Comparison of ENCODE assay signal across 1 mouse cellular context in the genomic region with DNA sequence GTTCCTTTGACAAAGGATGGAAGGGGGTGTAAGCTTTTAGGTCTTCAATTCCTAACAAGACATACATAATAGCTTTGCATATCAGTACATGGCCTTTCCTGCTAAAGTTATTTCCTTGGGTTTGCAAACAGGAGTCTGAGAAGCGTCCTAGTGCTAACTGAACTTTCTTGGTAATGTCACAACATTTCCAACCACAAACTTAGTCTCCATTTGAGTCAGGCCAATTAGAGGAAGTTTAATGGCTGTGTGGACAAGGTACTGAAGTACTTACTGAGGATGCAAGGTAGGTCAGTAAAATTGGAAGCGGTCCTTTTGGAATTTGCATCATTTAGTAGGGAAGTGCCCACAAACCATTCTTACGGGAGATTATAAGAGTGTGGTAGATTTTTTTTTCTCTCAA.
A peak's percentile ranks its signal among the peaks of the same experiment; 100 is the strongest.
TF ChIP-seq lines count a peak whose summit lies in the region.

No protein-coding gene starts in this region.

TF ChIP-seq in CH12.LX, 34 proteins besides CTCF, POLR2A, EP300 and RAD21 (continued from another document):
- TF ChIP-seq USF1 (IDR thresholded peaks at IDR 0.05; ENCODE audit: low read depth, low read length) (no peak), JUN (IDR thresholded peaks at IDR 0.05; ENCODE audit: insufficient read depth, low read depth, low read length) (peak; percentile 84), TCF12 (IDR thresholded peaks at IDR 0.05; ENCODE audit: low read depth, low read length) (no peak; the same call in 1 of the 2 replicates), MEF2A (IDR thresholded peaks at IDR 0.05; ENCODE audit: borderline replicate concordance, low read depth, low read length) (0 out of 2 replicates have a peak, but pooled peaks have one; percentile 46), CHD1 (IDR thresholded peaks at IDR 0.05; ENCODE audit: low read depth, low read length) (no peak), E2F4 (IDR thresholded peaks at IDR 0.05; ENCODE audit: insufficient replicate concordance, low read depth, low read length) (no peak), MAZ (IDR thresholded peaks at IDR 0.05; ENCODE audit: low read depth, low read length) (no peak), ZNF384 (IDR thresholded peaks at IDR 0.05; ENCODE audit: low read depth, low read length) (no peak), IRF4 (IDR thresholded peaks at IDR 0.05; ENCODE audit: low read depth, low read length) (peak; percentile 85), RCOR1 (conservative IDR thresholded peaks at IDR 0.05; ENCODE audit: low read depth, low read length) (peak; percentile 35; the same call in 1 of the 2 replicates), ZKSCAN1 (IDR thresholded peaks at IDR 0.05; ENCODE audit: borderline replicate concordance, low read depth, low read length) (no peak), MXI1 (IDR thresholded peaks at IDR 0.05; ENCODE audit: low read depth, low read length) (no peak), ZC3H11A (IDR thresholded peaks at IDR 0.05; ENCODE audit: low read depth, low read length) (no peak), TBP (conservative IDR thresholded peaks at IDR 0.05; ENCODE audit: low read depth, low read length) (no peak), ELF1 (IDR thresholded peaks at IDR 0.05; ENCODE audit: low read depth, low read length) (peak; percentile 18; the same call in 1 of the 2 replicates), JUND (conservative IDR thresholded peaks at IDR 0.05; ENCODE audit: low read depth, low read length) (peak; percentile 86), ZMIZ1 (IDR thresholded peaks at IDR 0.05; ENCODE audit: low read depth, low read length) (no peak)
